Mouse (Mus musculus): ENCODE results near the gene Fars2.

Fars2 gene

DNA sequence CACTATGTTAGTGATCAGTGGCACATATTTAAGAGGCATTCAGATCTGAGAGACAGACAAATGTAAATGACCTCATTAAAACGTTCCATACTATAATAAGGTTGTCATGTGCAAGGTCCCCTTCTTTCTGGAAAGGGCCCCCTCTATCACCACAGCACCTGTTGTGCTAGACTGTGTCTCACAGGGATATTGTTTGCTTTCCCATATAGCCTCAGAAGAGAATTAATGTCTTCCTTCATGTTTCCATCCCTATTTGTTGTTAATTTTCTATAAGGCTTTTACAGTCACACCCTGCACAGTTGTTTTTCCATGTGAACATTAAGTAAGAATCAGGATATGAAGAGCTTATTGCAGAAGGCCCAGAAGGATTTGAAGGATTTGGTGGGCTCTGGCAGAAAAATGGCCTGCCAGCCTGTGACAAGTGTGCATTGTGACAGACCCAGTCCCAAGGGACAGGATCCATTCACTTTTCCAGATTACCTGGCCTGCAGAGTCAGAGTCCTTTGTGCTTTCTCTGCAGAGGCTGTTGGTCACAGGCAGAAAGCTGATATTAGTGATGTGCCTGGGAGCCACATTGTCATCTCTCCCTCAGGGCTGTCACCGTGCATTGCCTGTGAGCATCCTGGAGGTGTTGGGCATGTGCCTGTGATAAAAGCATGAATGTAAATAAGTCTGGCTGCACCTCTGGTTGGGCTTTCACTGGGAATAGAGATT is 352.4 kb downstream of the Fars2 start:
- no peak for DNase-seq

DNA sequence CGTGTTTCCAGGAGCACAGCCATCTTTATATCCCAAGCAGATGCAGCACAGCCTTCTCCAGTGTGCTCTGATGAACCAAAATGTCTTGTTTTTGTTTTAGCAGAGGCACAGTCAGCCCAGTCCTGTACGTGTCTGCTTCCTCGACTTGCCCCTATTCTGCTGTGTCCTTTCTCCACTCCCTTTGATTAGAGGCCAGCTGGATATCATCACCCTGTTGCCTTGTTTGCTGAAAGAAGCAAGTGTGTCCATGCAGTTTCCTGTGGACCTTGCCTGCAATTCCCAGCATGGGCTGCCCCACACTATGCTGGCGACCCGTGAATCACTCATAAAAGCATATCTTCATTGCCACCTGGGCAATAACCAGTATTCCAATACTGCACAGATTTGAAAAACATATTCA is 360.4 kb downstream of the Fars2 start:
- DNase-seq = no peak

DNA sequence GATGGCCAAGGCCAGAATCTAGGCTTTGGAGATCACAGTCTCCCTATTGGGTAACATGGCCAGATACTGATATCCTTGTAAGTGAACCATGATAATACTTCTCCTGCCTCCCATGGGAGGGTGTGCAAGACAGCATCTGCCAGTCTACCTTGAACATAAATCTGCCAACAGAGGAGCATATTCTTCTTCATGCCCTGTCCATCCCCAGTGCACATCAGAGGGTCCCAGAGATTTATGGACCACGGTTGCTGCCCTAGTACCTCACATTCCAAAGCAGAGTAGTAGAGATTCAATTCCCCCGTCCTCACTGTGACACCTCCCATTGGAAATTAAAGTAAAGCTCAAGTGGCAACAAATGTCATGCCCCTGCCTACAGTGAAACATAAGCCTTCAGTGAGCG is 361.0 kb downstream of the Fars2 start:
- DNase-seq = no peak

DNA sequence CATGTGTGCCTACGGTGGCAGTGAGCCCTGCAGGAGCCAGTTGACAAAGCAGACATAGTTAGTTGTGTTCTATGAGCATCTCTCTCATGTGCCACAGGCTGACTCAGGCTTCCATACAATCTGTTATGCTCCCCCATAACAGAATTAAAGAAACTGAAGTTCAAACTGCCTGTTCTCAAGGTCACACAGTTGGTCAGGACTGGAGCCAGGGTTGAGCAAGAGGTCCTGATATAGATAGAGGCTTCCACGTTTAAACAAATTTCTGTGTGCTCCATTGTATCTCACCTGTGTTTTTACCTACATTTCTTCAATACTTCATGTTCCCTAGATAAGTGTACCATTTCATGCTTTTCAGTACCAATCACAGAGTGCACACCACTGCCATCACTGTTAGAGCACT is 362.9 kb downstream of the Fars2 start:
- no peak for DNase-seq

DNA sequence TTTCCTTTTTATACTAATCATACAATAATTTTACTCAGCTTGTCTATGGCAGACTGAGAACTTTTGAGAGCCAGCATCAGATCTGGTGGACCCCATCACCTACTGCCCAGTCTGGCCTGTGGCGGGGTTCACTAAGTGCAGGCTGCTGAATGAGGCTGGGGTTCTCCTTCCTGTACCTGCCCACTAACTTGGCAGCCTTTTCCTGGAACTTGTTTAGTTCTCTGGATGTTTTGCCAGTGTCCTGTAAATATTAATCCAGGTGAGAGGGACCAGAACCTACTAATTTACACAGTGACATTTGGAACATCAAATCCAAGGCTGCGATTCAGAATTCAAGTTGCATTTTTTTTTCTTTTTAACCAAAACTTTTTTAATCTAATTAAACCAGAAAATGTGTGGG is 367.2 kb downstream of the Fars2 start:
- no peak for DNase-seq

DNA sequence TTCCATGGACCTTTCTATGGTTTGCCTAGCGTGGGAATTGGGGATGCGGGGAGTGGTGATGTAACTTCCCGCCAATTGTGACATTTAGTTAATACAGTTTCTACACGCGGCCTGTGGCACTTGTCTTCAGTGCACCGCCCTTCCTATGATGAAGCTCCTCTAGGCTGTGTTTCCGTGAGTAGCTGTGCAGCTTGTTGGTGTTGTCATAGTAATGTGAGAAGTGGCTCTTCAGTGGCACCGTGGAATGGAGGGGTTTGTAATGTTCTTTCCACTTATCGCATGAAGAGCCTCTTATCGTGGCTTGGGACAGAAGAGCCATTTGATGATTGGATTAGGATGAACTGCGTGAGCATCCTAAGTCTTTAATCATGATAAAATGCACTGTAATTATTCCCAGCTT is 369.5 kb downstream of the Fars2 start:
- DNase-seq = no peak

DNA sequence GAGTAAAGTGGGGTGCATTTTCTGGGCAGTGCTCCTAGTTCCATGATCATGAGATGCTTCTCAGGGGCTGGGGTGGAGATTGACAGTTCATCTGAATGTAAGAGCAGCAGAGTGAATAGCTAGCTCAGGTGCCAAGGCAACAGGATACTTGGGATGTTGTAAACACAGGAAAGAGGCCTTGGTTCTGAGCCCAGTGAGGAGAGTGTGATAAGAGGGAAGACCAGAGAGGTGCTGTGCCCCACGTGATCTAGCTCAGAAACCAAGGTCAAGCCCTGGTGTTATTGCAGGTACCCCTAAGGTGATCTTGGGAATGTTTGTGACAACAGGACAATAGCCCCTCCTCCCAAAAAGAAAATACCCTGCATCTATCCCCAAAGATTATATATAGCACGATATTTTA is 372.2 kb downstream of the Fars2 start:
- no peak for DNase-seq

DNA sequence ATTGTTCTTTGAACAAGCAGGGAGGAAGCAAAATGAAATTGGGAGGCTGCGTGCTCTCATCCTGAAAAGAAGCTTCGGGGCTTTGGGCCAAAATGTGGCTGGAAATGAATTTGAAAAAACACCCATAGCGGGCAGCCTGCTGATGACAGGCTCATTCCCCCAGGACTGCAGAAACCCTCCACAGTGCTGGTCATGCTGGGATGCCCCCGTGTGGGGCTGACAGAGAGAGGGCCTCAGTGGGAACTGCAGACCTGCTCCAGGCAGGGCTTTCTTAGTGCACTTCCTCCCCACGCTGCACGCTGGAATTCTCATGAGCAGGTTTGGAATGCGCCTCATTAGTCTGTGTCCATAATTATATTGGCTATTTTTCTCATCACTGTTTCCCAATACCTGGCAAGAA is 373.4 kb downstream of the Fars2 start:
- peak in 1 of 2 experiments; percentile 10 for DNase-seq

DNA sequence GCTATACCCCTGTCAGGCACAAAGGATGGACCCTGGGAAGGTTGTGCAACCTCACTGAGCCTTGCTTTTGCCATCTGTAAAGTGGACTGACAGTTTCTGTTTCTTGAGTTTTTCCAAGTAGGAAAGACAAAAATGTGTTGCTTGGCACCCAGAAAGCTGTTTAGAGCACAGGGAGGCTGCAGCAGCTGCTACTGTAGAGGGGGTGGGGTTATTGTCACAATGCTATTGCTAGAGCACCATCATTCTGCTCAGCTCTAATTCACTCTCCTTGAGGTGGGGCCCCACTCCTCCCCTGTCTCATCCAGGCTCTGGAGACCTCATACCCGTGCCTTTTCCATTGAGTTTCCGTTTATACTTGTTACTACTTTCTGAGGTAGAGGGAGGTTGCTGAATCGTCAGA is 375.2 kb downstream of the Fars2 start:
- DNase-seq = no peak

DNA sequence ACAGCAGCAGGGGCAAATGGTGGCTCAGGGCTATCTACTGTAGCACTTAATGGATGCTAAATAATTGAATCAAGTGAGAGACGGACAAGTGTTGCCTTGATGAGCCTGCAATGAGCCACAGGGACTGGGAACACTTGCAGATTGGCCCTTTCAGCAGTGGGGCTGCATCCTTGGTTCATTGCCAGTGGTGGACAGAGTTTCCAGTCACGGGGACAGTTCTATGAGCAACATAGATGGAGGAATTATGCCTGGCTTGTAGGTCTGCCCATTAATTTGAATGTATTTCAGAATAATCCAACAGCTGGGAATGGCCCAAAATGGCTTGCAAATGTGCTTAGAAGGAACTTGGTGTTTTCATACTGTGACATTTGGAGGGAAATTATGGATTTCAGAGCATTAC is 376.1 kb downstream of the Fars2 start:
- DNase-seq = peak in 1 of 2 experiments; percentile 30

DNA sequence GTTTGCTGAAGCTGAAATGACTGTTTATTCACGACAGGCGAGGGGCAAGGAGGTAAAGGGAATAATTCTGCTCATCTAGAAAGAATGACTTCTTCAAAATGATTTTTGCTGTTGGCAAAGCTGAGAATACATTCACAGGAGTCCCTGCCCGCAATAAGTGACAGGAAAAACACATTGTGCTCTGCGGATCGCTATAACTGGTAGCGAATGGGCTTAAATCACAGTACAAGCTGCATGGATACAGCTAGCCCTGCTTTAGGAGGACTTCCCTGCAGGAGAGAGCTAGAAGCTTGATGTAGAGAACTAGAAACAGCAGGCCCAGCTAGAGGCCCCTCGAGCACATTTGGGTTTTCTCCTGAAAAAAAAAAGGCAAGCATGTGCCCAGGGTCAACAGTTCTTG is 376.6 kb downstream of the Fars2 start:
- DNase-seq = no peak

DNA sequence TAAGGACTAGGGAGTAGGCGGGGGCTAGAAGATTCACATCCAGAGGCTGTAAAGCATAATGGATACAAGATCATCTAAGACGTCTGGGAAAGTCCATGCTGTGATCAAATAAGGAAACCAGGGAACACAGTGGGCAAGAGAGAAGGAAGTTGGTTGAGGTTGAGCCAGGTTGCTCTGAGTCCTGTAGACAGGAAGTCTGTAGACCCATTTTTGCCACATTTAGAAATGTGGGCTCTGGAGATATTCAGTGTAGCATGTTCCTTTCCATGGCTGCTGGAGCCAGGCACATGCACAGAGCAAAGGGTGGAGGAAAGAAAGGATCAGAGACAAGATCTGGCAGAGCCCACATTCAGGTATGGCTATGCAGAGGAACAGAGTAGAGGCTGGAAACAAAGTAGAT is 378.8 kb downstream of the Fars2 start:
- DNase-seq = no peak

DNA sequence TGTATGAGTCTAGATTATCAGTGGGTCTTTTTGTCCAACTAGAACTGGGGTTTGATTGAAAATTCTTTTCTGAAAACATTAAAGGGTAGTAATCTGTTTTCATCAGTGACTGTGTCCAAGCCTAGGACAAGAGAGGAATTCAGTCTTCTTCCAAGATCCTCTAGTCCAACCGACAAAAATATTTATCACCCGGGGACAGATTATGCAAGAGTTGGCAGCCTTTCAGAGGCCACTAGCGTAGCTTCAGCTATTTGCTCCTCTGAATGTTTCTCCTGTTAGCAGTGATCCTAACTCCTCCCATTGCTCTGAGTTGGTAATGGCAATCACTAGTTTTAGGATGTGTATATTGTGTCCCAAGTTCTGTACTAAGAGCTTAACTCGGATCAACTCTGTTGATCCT is 380.1 kb downstream of the Fars2 start:
- peak; percentile 27 to 58 for DNase-seq

DNA sequence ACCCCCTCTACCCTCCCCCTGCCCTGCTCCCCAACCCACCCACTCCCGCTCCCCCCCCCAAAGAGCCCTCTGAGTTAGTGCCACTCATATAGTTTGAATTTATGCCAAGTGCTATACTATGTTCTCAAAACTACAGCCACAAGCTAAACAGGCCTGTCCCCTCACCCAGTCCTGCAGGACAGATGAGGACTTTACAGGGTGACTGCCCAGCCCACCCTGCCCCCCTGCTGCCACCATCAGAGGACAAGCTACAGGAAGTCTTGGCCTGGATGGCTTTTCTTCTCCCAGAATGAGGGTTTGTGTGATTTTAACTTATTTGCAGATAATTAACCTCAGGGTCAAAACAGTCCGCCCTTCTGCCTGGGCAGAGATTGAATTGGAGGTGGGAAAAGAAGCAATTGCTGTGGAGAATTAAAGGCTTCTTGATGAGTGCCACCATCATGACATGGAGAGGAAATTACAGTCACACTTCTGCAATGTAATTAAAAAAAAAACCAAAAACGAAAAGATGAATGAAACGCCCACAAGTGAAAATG is 383.2 kb downstream of the Fars2 start:
- DNase-seq = no peak

DNA sequence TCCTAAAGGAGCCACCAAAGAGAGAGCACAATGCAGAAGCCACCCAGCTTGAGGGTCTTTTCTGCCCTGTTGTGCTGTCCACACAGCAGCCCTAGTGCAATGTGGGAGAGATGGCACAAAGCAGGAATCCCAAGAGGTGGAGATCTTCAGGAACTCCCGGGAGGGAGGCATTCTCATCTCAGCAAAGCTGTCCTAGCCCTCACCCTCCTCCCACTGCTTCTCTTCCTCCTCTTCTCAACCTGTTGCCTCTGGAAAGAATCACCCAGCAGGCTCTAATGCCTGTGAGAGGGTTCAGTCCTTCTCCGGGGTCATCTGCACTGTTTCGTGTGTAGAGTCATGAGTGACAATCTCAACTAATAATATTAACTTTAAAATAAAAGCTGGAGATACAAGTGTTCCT is 386.3 kb downstream of the Fars2 start:
- DNase-seq = no peak

DNA sequence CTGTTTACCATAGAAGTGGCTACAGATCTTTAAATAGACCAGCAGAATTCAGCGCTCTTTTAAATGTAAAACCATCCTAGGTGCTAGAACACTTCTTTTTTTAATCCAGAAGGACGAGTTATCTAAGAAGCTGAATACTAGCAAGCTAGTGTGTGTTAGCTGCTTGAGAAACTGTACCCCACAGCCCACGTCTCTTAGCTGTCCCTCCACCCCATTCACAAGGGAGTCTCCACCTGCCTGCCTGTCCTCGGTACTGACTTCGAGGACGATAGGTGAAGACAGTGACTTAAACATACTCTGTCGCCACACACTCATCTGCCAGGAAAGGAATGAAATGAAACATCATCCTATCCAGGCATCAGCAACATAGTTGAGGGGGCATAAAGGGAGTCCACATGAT is 386.8 kb downstream of the Fars2 start:
- no peak for DNase-seq

DNA sequence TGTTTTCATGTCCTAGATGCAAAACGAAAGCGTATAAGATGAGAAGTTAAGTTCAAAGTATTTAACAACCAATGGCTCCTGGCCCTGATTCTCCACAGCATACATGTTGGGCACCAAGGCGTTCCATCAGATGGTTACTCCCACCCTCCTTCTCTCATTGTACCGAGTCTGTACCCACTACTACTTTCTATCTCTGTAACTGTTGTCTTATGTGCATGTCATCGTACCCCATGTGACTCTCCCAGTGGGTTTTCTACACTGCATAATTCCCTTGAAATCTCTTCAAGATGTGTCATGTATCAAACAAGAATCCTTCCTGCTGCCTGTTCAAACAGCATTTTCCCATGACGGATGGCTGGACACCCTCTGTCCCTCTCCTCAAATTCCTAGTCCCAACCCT is 388.5 kb downstream of the Fars2 start:
- DNase-seq = no peak

DNA sequence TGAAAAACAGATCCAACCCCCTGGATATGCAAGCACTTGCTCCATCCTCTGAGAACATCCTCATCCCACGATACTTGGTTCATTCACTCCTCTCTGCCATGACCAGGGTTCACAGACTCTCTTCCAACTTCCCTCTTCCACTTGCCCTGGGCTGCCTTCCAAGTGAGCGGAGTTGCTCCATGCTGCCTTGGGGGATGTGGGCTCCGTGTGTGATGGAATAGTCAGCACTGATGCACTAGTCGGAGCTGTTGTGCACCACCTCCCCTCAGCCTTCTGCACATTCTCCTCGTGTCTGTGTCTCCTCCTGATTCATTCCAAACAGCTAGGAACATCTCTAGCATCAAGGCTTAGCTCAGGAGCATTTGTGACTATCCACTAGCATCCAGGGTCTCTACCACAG is 389.1 kb downstream of the Fars2 start:
- DNase-seq = peak; percentile 39 to 64

DNA sequence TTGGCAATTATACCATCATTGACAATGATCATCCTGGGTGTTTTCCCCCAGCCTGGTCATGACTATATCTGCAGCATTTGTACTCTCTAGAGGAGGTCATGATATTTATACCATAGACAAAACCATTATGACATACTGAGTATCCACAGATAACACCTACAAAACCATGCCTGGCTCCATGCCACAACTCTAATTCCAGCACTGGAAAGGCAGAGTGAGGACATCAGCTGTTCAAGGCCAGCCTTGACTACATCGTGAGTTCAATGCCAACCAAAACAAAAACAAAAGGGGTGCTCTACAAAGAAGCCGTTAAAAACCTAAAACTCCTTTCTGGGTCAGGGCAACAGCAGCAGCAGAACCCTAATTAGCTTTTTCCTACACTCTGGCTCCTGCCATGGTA is 392.9 kb downstream of the Fars2 start:
- no peak for DNase-seq

DNA sequence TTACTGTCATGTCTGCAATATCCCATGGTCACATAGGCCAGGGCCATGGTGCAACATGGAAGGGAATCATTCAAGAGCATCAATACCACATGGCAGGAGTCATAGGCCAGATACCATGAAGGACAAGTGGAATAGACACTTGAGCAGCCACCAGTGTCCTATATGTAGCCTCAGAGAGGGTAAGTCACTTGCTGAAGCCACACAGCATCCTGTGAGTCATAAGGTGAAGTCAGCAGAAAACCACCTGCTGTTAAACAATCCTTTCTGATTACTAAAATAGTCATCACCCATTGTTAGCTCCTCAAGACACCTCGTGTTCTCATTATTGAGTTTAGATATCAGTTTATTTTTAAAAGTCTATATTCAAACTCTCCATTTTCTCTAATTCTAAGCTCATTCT is 395.9 kb downstream of the Fars2 start:
- no peak for DNase-seq

DNA sequence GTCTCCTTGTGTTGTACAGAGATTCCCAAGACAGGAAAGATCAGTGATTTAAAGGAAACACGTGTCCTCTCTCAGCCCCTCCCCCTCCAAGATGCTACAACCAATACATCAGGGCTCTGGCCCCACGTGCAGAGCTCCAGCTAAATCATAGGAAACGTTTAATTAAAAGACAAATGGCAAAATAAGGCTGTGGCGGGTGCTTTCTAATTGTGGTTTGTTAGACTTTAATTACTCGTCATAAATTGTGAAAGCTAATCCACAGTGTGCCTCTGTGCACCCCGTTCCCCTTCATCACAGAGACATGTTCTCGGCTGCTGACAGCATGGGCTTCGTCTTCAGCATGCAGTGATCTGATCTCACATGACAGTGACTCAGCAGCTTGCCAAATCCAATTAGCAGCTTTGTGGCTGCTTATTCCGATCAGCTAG is 400.9 kb downstream of the Fars2 start:
- DNase-seq = peak; percentile 29 to 39

DNA sequence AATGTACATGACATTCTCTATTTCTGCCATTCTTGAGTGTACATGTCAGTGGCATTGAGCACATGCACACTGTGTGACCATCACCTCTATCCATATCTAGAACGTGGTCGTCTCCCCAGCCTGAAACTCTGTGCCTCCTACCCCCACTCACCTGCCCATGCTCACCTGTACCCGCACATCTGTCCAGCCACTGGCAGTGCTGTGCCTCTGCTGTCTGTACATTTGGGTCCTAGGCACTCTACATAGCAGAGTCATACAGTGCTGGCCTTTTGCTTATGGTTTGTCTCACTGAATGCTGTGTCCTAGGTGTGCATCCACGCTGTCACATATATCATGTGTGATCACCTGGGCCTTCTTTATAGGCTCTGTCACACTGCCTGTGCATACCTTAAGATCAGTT is 410.5 kb downstream of the Fars2 start:
- no peak for DNase-seq

DNA sequence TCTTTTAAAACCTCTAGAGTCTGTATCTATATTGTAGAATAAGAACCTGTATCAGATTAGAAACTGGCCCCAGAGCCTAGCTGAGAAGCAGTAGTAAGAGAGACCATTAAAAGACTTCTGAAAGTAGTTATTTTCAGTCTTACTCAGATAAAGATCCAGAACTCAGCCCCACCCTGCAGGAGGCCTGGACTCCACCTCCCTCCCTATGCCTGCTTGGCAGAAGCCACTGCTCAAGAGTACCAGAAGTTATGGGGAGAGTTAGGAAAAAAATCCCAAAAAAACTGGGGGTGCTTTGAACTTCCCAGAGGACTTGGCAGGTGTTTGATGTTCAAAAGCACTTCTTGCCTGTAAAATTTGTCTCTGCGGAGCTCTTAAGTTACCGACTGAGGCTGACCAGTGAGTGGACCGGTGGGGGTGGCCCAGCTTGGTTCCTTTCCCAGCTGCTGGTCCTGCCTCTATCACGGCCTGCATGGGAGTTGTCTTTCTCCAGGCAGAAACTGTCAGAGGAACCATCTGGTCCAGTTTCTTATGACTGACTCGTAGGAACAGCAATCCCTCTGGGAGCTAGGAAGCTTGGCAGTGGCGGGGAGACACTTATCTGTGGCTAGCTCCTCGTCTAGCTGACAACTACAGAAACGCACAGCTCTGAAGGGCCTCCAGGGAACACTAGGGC is 411.1 kb downstream of the Fars2 start:
- DNase-seq = no peak

DNA sequence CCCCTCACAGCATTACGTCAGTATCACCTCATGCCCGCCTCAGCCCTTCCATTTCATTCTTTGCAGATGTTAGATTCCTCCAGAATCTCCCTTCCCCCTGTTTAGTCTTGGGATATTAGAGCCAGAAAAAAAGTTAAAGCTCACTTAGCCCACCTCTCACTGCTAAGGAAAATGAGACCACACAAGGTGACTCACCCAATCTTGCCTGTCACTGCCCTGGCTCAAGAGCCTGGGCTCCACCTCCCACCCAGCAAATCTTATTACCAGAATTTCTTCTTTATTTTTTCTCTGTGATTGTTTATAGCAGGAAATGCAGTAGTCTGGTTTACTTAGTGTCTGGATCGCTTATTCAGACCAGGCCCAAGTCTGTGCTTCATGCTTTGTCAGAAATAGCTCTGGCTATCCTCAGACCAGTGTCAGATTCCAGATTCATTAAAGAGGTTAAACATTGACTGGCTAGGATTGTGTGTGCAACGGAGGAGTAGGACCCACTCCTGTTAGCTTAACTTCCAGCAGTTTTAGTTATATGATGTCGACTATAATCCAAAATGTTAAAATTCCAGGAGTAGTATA is 412.3 kb downstream of the Fars2 start:
- DNase-seq = no peak
